Mouse (Mus musculus) embryonic facial prominence, embryonic 15.5 days (tissue): ENCODE measurements around the gene Iqcd. TPM values are rescaled to one million over a fixed set of nuclear protein-coding genes. Genes with fewer than 3 reads are reported as not detected.
A peak's percentile ranks its signal among the peaks of the same experiment; 100 is the strongest.

Source experiments
- ATAC-seq: fragments of 200-750 bp; cut with Nextera tagmentation; 2 replicates; pipeline ENCODE4 v1.8.0; 2017; ENCODE audit warnings: low read depth, moderate TSS enrichment; ENCODE audit not compliant: insufficient number of reproducible peaks, low FRiP score, low TSS enrichment
- H3K27ac ChIP-seq: fragments of 300-500 bp; sonication (generic); replicated peaks from 2 replicates; pipeline ENCODE4 v1.5.1; 2015; ENCODE audit warnings: mild to moderate bottlenecking, inconsistent platforms
- H3K27me3 ChIP-seq: fragments of 300-500 bp; sonication (generic); 2 replicates; pipeline ENCODE4 v1.6.1; 2015; ENCODE audit warnings: inconsistent platforms
- H3K36me3 ChIP-seq: fragments of 300-500 bp; sonication (generic); 2 replicates; pipeline ENCODE4 v1.6.1; 2015; ENCODE audit warnings: mild to moderate bottlenecking, inconsistent platforms
- H3K4me1 ChIP-seq: fragments of 300-500 bp; sonication (generic); 2 replicates; pipeline ENCODE4 v1.6.1; 2015; ENCODE audit warnings: inconsistent platforms
- H3K4me2 ChIP-seq: fragments of 300-500 bp; sonication (generic); replicated peaks from 2 replicates; pipeline ENCODE4 v1.6.1; 2015; ENCODE audit warnings: mild to moderate bottlenecking, inconsistent platforms
- H3K4me3 ChIP-seq: fragments of 300-500 bp; sonication (generic); replicated peaks from 2 replicates; pipeline ENCODE4 v1.5.1; 2015; ENCODE audit warnings: mild to moderate bottlenecking, inconsistent platforms
- H3K9ac ChIP-seq: fragments of 300-500 bp; sonication (generic); 2 replicates; pipeline ENCODE4 v1.6.1; 2015; ENCODE audit warnings: inconsistent platforms
- H3K9me3 ChIP-seq: fragments of 300-500 bp; sonication (generic); replicated peaks from 2 replicates; pipeline ENCODE4 v1.6.1; 2016; ENCODE audit warnings: inconsistent platforms
- WGBS: fragments of 180-500 bp; shearing (Covaris S2); methylation state at CpG from one replicate; pipeline ENCODE4 v1.1.7; 2015; 5-methylcytosine and 5-hydroxymethylcytosine counted together
- polyA plus RNA-seq: library from polyadenylated mRNA; unstranded; fragments of >200 nt; fragmentation: Nextera tagmentation; extraction: Ambion mirVana; gene quantifications from 2 replicates; pipeline ENCODE4 v1.2.1, GENCODE M21; 2015

Gene Iqcd
- polyA plus RNA-seq, 1 experiment from 2014 or later: 3.2 TPM

DNA sequence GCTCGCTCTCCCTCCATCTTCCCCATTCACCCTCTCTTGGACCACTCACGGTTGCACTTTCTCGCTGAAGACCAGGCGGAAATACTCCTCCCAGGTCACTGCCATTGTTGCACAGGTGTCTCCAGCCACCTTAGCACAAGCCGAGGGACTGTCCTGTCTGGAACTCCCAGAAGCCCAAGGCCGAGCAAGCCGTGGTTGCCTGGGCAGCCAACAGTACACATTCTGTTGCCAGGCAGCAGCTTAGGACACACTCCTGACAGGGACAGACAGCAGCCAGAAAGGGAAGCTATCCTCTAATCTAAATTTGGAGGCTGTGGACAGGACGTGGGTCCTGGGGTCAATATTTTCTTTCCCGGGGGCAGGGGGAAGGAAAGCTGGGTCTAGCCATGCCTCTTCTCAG is 45.3 kb downstream of the Iqcd start, which contains the start of gene Cfap73:
Cfap73 (minus strand) TSS at position 105 of the 400 bp plus-strand sequence.
- H3K4me3 ChIP-seq: no peak within 1 kb of the TSS
- no peak within 1 kb of the TSS for H3K27ac ChIP-seq
- H3K4me1 ChIP-seq: no peaks in the 10 kb centered on the region
- H3K27me3 ChIP-seq: peaks cover 11% of the 10 kb centered on the region
- H3K4me2 ChIP-seq: no peak within 1 kb of the TSS
- no peak for ATAC-seq
- H3K9ac ChIP-seq: no peak within 1 kb of the TSS
- H3K36me3 ChIP-seq: no peaks in the 10 kb centered on the region
- WGBS: 50% methylated on average over 9 of the region's 9 CpGs
- no peaks in the 10 kb centered on the region for H3K9me3 ChIP-seq

DNA sequence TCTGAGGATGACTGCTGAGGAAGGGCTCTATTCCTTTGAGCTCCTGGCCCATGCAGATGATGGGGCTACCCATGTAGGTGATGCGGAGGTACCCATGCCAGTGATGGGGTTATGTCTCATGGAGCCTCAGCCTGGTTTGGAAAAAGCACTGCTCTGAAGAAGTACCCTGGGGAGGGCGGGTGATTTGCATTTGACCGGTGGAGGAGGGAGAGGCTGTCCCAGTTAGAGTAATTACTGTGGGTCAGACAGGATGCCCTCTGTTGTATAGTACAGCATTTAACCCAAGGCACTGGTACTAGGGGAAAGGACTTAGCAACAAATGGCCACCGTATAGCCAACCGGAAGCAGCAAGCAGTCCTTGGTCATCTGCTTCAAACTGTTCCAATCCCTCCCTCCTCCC is 46.0 kb downstream of the Iqcd start:
- Histone ChIP-seq H3K36me3 (no peaks in the 10 kb centered on the region), H3K27me3 (peaks cover 8% of the 10 kb centered on the region), H3K27ac (no peak overlapping the region), H3K4me2 (no peak overlapping the region), H3K4me3 (no peak overlapping the region), H3K9me3 (no peaks in the 10 kb centered on the region), H3K4me1 (no peaks in the 10 kb centered on the region), H3K9ac (no peak overlapping the region)
- 36% methylated on average over 5 of the region's 5 CpGs for WGBS
- ATAC-seq: no peak

- H3K4me3 ChIP-seq: no peak overlapping the region
- no peaks in the 10 kb centered on the region for H3K4me1 ChIP-seq
- H3K27ac ChIP-seq: no peak overlapping the region
- WGBS: 80% methylated on average over 5 of the region's 5 CpGs
- ATAC-seq: no peak
- H3K36me3 ChIP-seq: no peaks in the 10 kb centered on the region
- no peak overlapping the region for H3K9ac ChIP-seq
- H3K9me3 ChIP-seq: no peaks in the 10 kb centered on the region
- H3K27me3 ChIP-seq: no peaks in the 10 kb centered on the region; the same call in none of the 2 replicates
- H3K4me2 ChIP-seq: no peak overlapping the region
Measured at GRCm38 (mm10) chr5:120635633-120636032, 46.8 kb downstream of the Iqcd start.

GRCm38 (mm10) chr5:120640094-120640493 is 51.3 kb downstream of the Iqcd start:
- H3K36me3 ChIP-seq: no peaks in the 10 kb centered on the region
- no peaks in the 10 kb centered on the region for H3K4me1 ChIP-seq
- H3K4me3 ChIP-seq: no peak overlapping the region
- H3K27me3 ChIP-seq: no peaks in the 10 kb centered on the region
- 90% methylated on average over 7 of the region's 7 CpGs for WGBS
- no peak overlapping the region for H3K9ac ChIP-seq
- ATAC-seq: no peak
- no peaks in the 10 kb centered on the region for H3K9me3 ChIP-seq
- H3K27ac ChIP-seq: no peak overlapping the region
- no peak overlapping the region for H3K4me2 ChIP-seq

GRCm38 (mm10) chr5:120643365-120644085 is 54.7 kb downstream of the Iqcd start:
- no peak for ATAC-seq
- H3K4me2 ChIP-seq: no peak overlapping the region
- H3K9ac ChIP-seq: no peak overlapping the region
- no peaks in the 10 kb centered on the region for H3K36me3 ChIP-seq
- H3K9me3 ChIP-seq: no peaks in the 10 kb centered on the region
- 68% methylated on average over 14 of the region's 14 CpGs for WGBS
- H3K4me3 ChIP-seq: no peak overlapping the region
- H3K4me1 ChIP-seq: peaks cover 4% of the 10 kb centered on the region
- H3K27ac ChIP-seq: no peak overlapping the region
- H3K27me3 ChIP-seq: peaks cover 22% of the 10 kb centered on the region

- Histone ChIP-seq H3K27ac (no peak overlapping the region), H3K36me3 (no peaks in the 10 kb centered on the region), H3K4me1 (peaks cover 11% of the 10 kb centered on the region), H3K4me3 (no peak overlapping the region), H3K9ac (no peak overlapping the region), H3K4me2 (no peak overlapping the region), H3K27me3 (peaks cover 29% of the 10 kb centered on the region), H3K9me3 (no peaks in the 10 kb centered on the region)
- WGBS: 82% methylated on average over 3 of the region's 3 CpGs
- ATAC-seq: no peak
Measured at GRCm38 (mm10) chr5:120644227-120644626, 55.4 kb downstream of the Iqcd start.

GRCm38 (mm10) chr5:120645851-120646250 is 57.0 kb downstream of the Iqcd start:
- WGBS: 38% methylated on average over 6 of the region's 6 CpGs
- Histone ChIP-seq H3K27ac (no peak overlapping the region), H3K4me3 (no peak overlapping the region), H3K4me2 (no peak overlapping the region), H3K36me3 (no peaks in the 10 kb centered on the region), H3K27me3 (peaks cover 45% of the 10 kb centered on the region), H3K4me1 (peaks cover 14% of the 10 kb centered on the region), H3K9me3 (no peaks in the 10 kb centered on the region), H3K9ac (no peak overlapping the region)
- no peak for ATAC-seq

DNA sequence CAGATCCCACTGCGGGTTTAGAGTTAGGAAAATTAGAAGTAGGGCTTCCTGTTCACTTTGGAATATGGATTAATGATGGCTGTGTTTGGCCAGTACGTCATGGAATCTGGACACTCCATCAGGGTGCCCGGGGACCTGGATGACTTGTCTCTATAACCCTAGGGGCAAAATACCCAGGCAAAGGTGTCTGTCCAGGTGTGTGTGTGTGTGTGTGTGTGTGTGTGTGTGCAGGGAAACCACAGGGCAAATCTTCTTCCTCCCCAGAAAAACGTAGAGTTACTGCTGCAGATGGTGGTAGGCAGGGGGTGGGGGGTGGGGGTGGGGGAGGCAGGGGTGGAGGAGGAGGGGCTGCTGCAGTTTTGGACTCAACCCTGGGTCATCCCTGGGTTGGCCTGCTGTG is 58.5 kb downstream of the Iqcd start:
- Histone ChIP-seq H3K9ac (no peak overlapping the region), H3K4me1 (peaks cover 14% of the 10 kb centered on the region), H3K4me2 (no peak overlapping the region), H3K27me3 (peaks cover 54% of the 10 kb centered on the region), H3K27ac (no peak overlapping the region), H3K4me3 (no peak overlapping the region), H3K36me3 (no peaks in the 10 kb centered on the region), H3K9me3 (no peaks in the 10 kb centered on the region)
- ATAC-seq: no peak
- 64% methylated on average over 4 of the region's 4 CpGs for WGBS

- 33% methylated on average over 12 of the region's 12 CpGs for WGBS
Measured at GRCm38 (mm10) chr5:120647814-120648491, 59.1 kb downstream of the Iqcd start.

DNA sequence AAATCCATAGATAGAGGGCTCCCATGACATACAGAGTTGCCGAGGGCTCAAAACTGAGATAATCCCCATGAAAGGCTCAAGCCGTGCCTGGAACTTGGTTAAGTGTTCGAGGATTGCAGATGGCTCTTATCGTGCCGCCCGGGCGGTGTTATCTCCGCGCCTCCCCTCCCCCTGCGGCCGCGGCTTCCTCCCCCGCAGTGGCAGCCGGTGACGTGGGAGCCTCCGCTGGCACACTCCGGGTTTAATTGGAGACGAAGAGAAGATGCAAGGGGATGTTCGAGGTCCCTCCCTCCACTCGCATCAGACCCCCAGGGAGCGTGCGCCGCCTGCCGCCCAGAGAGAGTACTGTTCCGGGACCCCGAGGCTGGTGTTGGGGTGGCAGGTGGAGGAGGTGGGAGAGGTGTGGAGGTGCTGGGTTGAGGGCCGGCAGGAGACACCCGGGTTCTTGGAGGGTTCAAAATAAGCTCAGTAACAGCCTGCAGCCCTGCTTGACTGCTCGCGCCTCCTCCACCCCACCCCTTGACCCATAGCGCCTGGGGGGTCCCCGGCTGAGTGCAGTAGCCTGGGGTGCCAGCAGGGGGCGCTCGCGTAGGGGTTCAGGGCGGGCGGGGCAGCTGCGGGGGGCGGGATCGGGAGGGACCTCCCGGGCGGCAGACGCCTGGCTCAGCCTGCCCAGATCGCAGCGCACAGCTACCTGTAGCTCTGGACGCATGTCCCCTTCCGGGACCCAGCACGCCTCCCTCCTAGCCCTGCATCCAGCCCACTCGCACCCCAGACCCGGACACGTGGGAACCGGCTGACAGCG is 60.0 kb downstream of the Iqcd start, which contains the start of gene Rasal1:
Rasal1 (plus strand) TSS at position 244 of the 805 bp plus-strand sequence.
- 2% methylated on average over 52 of the region's 53 CpGs for WGBS
- no peak; the same call in 1 of the 2 replicates for ATAC-seq
- Histone ChIP-seq H3K4me1 (peaks cover 14% of the 10 kb centered on the region), H3K4me2 (peak within 1 kb of the TSS; percentile 52), H3K9me3 (no peaks in the 10 kb centered on the region), H3K27ac (no peak within 1 kb of the TSS), H3K27me3 (peaks cover 54% of the 10 kb centered on the region), H3K36me3 (no peaks in the 10 kb centered on the region), H3K4me3 (peak within 1 kb of the TSS; percentile 34), H3K9ac (no peak within 1 kb of the TSS)

More at GRCm38 (mm10) chr5:120647814-120648491, 59.1 kb downstream of the Iqcd start:
- no peak overlapping the region for H3K4me3 ChIP-seq
- H3K9me3 ChIP-seq: no peaks in the 10 kb centered on the region
- H3K4me2 ChIP-seq: peak overlapping the region; percentile 52
- H3K27me3 ChIP-seq: peaks cover 54% of the 10 kb centered on the region
- H3K9ac ChIP-seq: no peak overlapping the region
- peaks cover 14% of the 10 kb centered on the region for H3K4me1 ChIP-seq
- H3K36me3 ChIP-seq: no peaks in the 10 kb centered on the region
- H3K27ac ChIP-seq: no peak overlapping the region
- no peak for ATAC-seq

GRCm38 (mm10) chr5:120649374-120649933 is 60.6 kb downstream of the Iqcd start:
- no peak; the same call in 1 of the 2 replicates for ATAC-seq
- H3K9me3 ChIP-seq: no peaks in the 10 kb centered on the region
- no peak overlapping the region for H3K9ac ChIP-seq
- H3K4me1 ChIP-seq: peaks cover 14% of the 10 kb centered on the region
- 4% methylated on average over 21 of the region's 21 CpGs for WGBS
- peak overlapping the region; percentile 34 for H3K4me3 ChIP-seq
- no peaks in the 10 kb centered on the region for H3K36me3 ChIP-seq
- peak overlapping the region; percentile 52 for H3K4me2 ChIP-seq
- H3K27me3 ChIP-seq: peaks cover 54% of the 10 kb centered on the region
- H3K27ac ChIP-seq: no peak overlapping the region
